Mouse (Mus musculus) olfactory bulb, adult 2 months (tissue): Measurements from ENCODE around the gene Tnfsf13. TPM values are rescaled to one million over a fixed set of nuclear protein-coding genes. Genes with fewer than 3 reads are reported as not detected.
A peak's percentile ranks its signal among the peaks of the same experiment; 100 is the strongest.

ENCODE experiments used
- H3K27ac ChIP-seq: fragments of 200-500 bp; 2 replicates; pipeline ENCODE4 v1.5.1; 2012; ENCODE audit warnings: low read depth, low read length; ENCODE audit not compliant: insufficient read depth
- H3K4me1 ChIP-seq: fragments of 200-500 bp; 2 replicates; pipeline ENCODE4 v1.6.1; 2012; ENCODE audit warnings: low read length; ENCODE audit not compliant: control insufficient read depth, insufficient read depth
- H3K4me3 ChIP-seq: fragments of 200-500 bp; 2 replicates; pipeline ENCODE4 v1.5.1; 2012; ENCODE audit warnings: mild to moderate bottlenecking, low read depth, low read length, moderate library complexity; ENCODE audit not compliant: insufficient read depth
- CTCF ChIP-seq: fragments of 200-500 bp; IDR thresholded peaks from 2 replicates; pipeline ENCODE4 v1.5.1; 2012; ENCODE audit warnings: low read depth, mild to moderate bottlenecking, low read length, moderate library complexity; ENCODE audit not compliant: insufficient read depth
- POLR2A ChIP-seq: fragments of 200-500 bp; IDR thresholded peaks from 2 replicates; pipeline ENCODE4 v1.6.1; 2012; ENCODE audit warnings: mild to moderate bottlenecking, low read depth, low read length, moderate library complexity; ENCODE audit not compliant: insufficient read depth
- WGBS: fragments of 180-500 bp; shearing (Covaris S2); methylation state at CpG from one replicate; pipeline ENCODE4 v1.1.7; 2018; 5-methylcytosine and 5-hydroxymethylcytosine counted together
- polyA plus RNA-seq: library from polyadenylated mRNA; stranded (reverse); fragments of >200 nt; gene quantifications from 2 replicates; pipeline ENCODE4 v1.2.4, GENCODE M21; 2012; ENCODE audit warnings: low replicate concordance; ENCODE audit not compliant: missing spikeins, insufficient read depth, insufficient read length

The Tnfsf13 gene
- polyA plus RNA-seq, 1 experiment: not detected

- 1% methylated on average over 43 of the region's 43 CpGs for WGBS
- no peak for TF ChIP-seq CTCF
- no peak for TF ChIP-seq POLR2A
- Histone ChIP-seq H3K27ac (peak overlapping the region; percentile 98), H3K4me3 (peak overlapping the region; percentile 96), H3K4me1 (no peaks in the 10 kb centered on the region)
Observed at GRCm38 (mm10) chr11:69671726-69672124, 13.9 kb downstream of the Tnfsf13 start.

GRCm38 (mm10) chr11:69670786-69671725 lies 14.5 kb downstream of the Tnfsf13 start:
- H3K4me1 ChIP-seq: no peaks in the 10 kb centered on the region
- peak overlapping the region; percentile 96 for H3K4me3 ChIP-seq
- WGBS: 1% methylated on average over 61 of the region's 61 CpGs
- TF ChIP-seq POLR2A (peak; percentile 63), CTCF (no peak)
- H3K27ac ChIP-seq: peak overlapping the region; percentile 98

GRCm38 (mm10) chr11:69666665-69667005 lies 18.9 kb downstream of the Tnfsf13 start:
- Histone ChIP-seq H3K4me3 (no peak overlapping the region), H3K27ac (no peak overlapping the region), H3K4me1 (peaks cover 4% of the 10 kb centered on the region)
- 87% methylated on average over 3 of the region's 3 CpGs for WGBS
- no peak for TF ChIP-seq POLR2A
- no peak for TF ChIP-seq CTCF

GRCm38 (mm10) chr11:69665961-69666664 lies 19.5 kb downstream of the Tnfsf13 start, which contains the start of gene Cd68:
Gene Cd68, minus strand, starts transcription at chr11:69666153.
- 29% methylated on average over 7 of the region's 7 CpGs for WGBS
- H3K4me3 ChIP-seq: no peak within 1 kb of the TSS

GRCm38 (mm10) chr11:69665457-69665960 lies 20.1 kb downstream of the Tnfsf13 start:
- WGBS: 71% methylated on average over 9 of the region's 9 CpGs
- H3K27ac ChIP-seq: no peak overlapping the region
- no peak for TF ChIP-seq POLR2A
- no peak for TF ChIP-seq CTCF
- H3K4me3 ChIP-seq: no peak overlapping the region
- peaks cover 4% of the 10 kb centered on the region for H3K4me1 ChIP-seq

More at GRCm38 (mm10) chr11:69665961-69666664, 19.5 kb downstream of the Tnfsf13 start, which contains the start of gene Cd68:
- no peak for TF ChIP-seq POLR2A
- TF ChIP-seq CTCF: no peak
- Histone ChIP-seq H3K27ac (no peak within 1 kb of the TSS), H3K4me1 (peaks cover 4% of the 10 kb centered on the region)

- no peak for TF ChIP-seq CTCF
- TF ChIP-seq POLR2A: no peak
- no peak overlapping the region for H3K27ac ChIP-seq
- WGBS: 91% methylated on average over 7 of the region's 7 CpGs
Observed at GRCm38 (mm10) chr11:69664841-69665240, 20.7 kb downstream of the Tnfsf13 start.

GRCm38 (mm10) chr11:69663795-69664194 lies 21.8 kb downstream of the Tnfsf13 start:
- WGBS: 82% methylated on average over 6 of the region's 6 CpGs
- Histone ChIP-seq H3K4me3 (no peak overlapping the region), H3K27ac (no peak overlapping the region), H3K4me1 (peaks cover 4% of the 10 kb centered on the region)
- no peak for TF ChIP-seq POLR2A

More at GRCm38 (mm10) chr11:69664841-69665240, 20.7 kb downstream of the Tnfsf13 start:
- no peak overlapping the region for H3K4me3 ChIP-seq
- peaks cover 4% of the 10 kb centered on the region for H3K4me1 ChIP-seq

GRCm38 (mm10) chr11:69662967-69663671 lies 22.5 kb downstream of the Tnfsf13 start:
- Histone ChIP-seq H3K4me1 (peaks cover 4% of the 10 kb centered on the region), H3K27ac (peak overlapping the region; percentile 96), H3K4me3 (peak overlapping the region; percentile 69)
- WGBS: 62% methylated on average over 13 of the region's 13 CpGs
- no peak for TF ChIP-seq POLR2A
- no peak for TF ChIP-seq CTCF

GRCm38 (mm10) chr11:69662213-69662966 lies 23.2 kb downstream of the Tnfsf13 start, which contains the start of gene Mpdu1:
Gene Mpdu1, minus strand, starts transcription at chr11:69662642.
- TF ChIP-seq POLR2A: peak; percentile 85
- TF ChIP-seq CTCF: no peak
- H3K27ac ChIP-seq: peak within 1 kb of the TSS; percentile 96
- peak within 1 kb of the TSS; percentile 69 for H3K4me3 ChIP-seq
- peaks cover 4% of the 10 kb centered on the region for H3K4me1 ChIP-seq
- under 1% methylated on average over 48 of the region's 48 CpGs for WGBS
